Mouse (Mus musculus) CH12F3 (cell line): ENCODE measurements around the gene Erg.

ENCODE experiments used
- in situ Hi-C: fragments of 300-500 bp; cut with MboI; formaldehyde crosslinking; loops from 2 replicates; pipeline ENCODE4 v1.14.3; 2020; ENCODE audit warnings: low sequenced_read_pairs

The Erg gene

DNA sequence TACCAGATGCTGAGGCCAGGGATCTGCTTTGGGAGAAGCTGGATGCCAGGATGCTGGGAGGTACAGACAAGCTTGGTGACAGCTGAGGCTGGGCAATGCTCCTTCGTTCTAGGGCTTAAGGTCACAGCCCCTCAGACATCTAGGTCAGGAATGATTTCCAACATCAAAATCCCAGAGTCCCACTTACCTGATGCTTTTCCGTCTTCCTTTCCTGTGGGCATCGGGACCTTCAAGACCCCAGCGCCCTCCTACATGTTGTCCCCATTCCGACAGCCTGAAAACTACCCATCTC, at the start of gene Erg:
Gene Erg, minus strand, starts transcription at position 283 of the 292 bp plus-strand sequence.
- in situ Hi-C loops: no loop called here

DNA sequence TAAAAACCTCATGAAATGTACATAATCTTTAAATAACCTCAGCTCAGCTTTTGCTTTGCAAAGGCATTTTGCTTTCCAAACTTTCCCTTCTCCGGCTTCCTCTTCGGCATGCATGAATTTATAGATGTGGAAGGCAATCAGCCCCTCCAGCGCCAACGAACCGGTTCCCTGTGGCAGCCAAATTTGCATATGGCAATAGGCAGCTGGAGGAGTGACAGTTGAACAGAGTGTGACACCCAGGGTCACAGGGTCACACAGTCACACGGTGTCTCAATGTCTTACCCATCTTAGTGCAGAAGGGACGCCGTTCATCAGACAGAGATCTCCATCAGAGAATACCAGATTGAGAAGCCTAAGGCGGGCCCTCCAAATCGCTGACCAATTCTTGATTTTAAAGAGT, 45.4 kb upstream of the Erg start:
- in situ Hi-C loops: no loop called here

DNA sequence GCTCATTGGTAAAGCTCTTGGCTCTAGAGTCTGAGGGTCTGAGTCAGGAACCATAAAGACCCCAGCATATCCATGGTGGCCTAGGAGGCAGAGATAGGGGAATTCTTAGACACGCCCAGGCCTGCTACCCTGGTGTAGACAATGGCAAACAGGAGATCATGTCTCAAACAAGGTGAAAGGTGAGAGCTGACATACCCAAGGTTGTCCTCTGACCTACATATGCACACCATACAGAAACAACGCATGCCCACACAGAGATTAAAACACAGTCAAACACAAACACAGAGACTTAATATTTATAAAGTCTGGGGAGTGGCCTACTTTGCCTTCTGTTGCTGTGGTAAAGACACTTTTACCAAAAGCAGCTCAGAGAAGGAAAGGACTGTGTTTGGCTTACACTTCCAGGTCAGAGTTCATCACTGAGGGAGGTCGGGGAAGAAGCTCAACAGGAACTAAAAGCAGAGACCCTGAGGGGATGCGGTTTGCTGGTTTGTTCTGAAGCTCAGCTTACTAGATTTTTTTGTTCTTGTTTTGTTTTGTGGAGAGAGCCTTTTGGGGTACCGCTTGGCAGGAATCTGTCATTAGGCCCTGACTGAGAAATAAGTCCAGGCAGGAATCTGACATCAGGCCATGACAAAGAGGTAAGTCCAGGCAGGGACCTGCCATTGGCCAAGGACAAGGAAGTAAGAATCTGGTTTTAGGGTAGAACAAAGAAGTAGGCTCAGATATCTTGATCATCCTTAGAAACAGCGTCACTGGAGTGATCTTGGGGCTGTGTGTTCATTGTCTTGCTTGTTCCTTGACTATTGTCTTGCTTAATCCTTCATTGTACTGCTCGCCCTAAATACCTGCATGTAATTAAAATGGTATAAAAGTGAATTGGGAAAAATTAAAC, 37.7 kb upstream of the Erg start:
- in situ Hi-C loops: loop anchor here (25.0 kb wide), 1 partner anchor 338 kb away; no protein-coding TSS in a partner anchor

DNA sequence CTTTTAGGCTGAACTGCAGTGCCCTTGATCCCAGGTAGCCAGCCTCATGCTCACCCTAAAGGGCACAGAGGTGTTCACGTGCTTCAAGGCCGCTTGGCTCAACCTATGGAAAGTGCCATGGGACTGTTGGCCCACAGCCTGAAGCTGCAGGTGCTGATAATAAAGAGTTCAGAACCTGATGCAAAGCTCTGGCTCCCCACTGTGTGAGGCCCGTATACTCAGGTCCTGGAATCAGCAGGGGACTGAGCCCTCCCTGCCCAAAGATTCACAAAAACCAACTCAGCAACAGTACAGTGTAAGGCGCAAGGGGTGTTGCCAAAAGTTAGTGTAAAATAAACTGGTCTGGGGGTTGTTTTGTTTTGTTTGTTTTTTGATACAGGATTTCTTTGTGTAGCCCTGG, 36.7 kb upstream of the Erg start:
- in situ Hi-C loops: loop anchor here (25.0 kb wide), 1 partner anchor 339 kb away; no protein-coding TSS in a partner anchor

DNA sequence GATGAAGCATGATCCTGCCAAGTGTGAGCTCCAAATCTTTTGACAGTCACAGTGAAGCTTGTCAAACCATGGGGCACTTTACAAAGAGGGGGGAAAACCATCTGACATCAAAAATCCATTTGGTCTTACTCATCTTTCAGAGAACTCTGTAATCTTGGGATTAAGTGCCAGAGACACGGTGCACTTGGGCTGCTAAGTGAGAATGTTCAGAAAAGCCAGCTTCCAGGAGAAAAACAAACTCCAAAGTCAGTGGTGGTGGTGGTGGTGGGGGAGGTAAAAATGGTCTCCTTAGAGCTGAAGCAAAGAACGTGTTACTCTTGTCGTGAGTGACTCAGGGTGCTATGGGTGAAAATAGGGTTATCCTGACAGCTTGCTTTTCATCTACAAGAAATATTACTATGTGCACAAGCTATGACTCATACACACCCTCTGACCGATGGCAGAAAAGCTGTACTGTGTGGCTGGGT, 33.5 kb upstream of the Erg start:
- in situ Hi-C loops: loop anchor here (25.0 kb wide), 1 partner anchor 342 kb away; no protein-coding TSS in a partner anchor

DNA sequence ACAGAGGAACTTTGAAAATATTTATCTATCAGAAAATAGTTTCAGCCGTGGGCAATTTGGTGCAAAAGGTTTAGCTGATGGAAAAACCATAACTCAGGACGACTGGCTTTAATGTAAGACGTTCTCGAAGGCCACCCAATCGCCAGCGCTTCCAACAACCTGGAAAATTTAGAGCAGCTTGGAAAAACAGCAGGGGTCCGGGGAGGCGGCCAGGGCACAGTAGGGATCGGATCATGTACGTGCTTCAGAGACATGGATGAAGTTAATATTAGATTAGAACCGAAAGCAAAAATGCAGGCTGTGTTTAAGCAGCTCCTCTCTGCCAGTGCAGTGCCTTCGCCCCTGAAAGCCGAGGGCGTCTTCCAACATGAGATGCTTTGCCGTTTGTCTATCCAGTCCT, 31.8 kb upstream of the Erg start:
- in situ Hi-C loops: loop anchor here (25.0 kb wide), 1 partner anchor 344 kb away; no protein-coding TSS in a partner anchor

DNA sequence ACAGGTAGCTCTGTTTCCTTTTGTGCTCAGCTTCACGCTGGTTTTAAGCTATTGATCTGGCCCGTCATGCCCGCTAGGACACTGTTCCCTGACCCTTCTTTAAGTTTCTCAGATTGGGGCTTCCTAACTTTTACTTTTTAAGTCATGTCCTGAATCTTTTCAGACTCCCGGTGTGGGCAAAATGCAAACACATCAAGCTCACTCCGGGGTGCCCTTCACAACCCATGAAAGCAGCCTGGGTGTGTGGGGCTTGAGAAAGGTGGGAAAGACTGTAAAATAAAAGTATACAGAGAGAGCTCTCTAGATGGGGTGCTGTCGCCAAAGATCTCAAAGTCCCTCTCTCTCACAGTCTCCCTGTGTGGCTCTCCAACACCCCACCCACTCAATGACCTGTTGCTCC, 31.3 kb upstream of the Erg start:
- in situ Hi-C loops: loop anchor here (25.0 kb wide), 1 partner anchor 345 kb away; no protein-coding TSS in a partner anchor

DNA sequence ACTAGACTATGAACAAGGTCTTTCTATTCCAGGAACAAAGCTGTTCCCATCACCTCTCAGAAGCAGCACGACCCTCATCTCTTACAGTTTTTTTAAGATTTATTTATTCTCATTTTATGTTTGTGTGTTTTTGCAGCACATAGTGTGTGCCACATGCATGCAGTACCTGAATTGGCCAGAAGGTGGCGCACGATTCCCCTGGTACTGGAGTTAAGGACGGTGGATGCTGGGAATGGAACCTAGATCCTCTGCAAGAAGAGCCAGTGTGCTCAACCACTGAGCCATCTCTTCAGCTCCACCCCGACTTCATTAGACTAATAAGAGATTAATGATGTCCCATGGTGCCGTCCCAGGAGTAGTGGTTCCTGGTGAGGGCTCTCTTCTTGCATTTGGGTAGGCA, 29.2 kb upstream of the Erg start:
- in situ Hi-C loops: loop anchor here (25.0 kb wide), 1 partner anchor 347 kb away; no protein-coding TSS in a partner anchor

DNA sequence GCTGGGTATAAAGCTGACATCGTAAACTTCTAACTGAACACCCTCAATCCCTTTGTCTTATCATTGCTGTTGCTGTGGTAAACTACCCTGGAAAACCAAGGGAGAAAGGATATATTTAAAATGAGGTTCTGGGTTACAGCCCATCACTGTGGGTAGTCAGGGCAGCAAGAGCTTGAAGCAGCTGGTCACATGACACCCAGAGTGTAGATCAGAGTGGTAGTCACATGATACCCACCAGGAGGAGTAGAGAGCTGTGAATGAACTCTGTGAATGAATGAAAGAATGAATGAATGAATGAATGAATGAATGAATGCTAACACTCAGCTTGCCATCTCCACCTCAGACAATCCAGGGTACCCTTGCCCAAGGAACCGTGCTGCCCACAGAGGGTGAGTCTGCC, 28.1 kb upstream of the Erg start:
- in situ Hi-C loops: loop anchor here (25.0 kb wide), 1 partner anchor 348 kb away; no protein-coding TSS in a partner anchor

DNA sequence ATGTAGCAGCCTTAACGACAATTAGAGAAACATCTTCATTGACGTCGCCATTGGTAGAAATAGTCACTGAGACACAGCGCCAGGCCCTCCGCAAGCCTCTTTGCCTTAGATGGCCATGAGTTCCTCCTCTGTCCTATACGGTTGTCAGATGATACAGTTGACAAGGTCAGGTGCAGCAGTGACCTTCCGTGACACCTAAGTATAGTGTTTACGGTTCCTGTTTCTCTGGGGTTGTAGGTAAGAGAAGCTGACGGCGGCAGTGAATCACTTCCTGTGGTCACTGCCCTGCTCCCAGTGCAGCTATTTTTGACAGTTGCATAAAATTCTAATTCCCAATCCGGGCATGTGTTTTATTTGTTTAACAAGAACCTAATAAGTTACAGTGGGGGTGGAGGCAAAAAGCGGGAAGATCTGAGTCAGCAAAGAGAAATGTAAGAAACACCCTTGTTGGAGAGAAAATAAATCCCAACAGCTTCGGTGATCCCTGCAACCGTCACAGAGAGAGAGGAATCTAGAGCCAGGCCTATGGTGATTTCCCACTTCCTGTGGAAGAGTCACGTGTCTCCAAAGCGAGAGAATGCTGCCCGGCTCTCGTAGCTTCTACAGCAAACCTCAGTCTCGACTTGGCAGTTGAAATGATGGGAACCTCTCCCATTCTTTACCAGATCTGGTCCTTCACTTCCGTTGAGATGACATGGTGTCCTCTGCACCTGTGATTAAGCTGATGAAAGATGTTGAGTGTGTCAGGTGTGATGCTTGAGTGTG, 25.8 kb upstream of the Erg start:
- in situ Hi-C loops: loop anchor here (25.0 kb wide), 1 partner anchor 350 kb away; no protein-coding TSS in a partner anchor

DNA sequence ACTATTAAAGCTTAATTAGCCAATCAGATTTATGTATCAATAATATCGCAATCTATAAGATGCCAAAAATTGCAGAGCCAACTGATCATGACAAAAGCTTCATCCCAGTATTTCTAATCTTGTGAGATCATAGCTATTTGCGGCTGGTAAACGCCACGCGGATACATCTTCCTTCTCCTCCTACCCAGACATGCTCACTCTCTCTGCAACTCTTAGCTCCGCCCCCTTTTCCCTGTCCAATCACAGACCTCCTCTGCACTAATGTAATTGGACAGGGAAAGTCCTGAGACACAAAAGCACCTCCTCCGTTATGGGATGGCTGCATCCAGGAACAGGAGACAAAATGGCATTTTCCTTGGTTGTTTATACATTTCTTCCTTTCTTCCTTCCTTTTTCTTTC, 22.2 kb upstream of the Erg start:
- in situ Hi-C loops: loop anchor here (25.0 kb wide), 1 partner anchor 354 kb away; no protein-coding TSS in a partner anchor

DNA sequence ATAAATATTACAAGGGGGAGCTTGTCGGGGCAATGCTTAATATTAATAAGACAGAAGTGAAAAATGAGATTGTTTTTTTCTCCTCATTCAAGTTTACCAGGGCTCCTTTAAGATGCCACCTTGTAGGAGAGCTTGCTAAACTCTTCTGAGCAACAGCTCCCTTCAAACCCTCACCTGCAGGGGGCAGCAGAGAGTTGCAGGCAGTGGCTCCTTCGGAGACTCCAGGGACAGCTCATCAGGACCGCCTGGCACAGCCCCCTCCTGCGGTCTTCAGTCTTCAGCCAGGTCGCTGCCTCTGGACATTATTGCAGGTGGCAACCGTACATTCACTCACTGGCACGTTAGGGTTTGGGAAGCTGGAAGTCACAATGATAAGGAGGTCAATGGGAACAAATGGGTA, 18.9 kb upstream of the Erg start:
- in situ Hi-C loops: loop anchor here (25.0 kb wide), 1 partner anchor 357 kb away; no protein-coding TSS in a partner anchor

DNA sequence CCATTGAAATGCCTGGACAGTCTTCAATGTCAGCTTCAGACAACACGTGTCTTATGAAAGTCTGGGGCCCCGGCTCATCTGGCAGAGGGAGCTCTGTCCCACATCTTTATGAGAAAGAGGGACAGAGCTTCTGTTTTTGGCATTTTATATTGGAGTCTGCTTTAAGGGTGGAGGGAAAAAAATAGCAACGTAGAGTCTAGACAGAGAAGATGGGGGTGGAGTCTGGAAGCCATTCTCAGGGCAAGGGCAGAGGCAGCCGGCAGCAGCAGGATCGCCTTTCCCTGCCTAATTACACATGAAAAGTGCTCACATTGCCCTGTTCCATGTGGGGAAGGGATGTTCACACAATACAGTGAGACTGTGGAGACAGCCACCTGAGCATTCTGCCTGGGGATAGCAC, 16.1 kb upstream of the Erg start:
- in situ Hi-C loops: loop anchor here (25.0 kb wide), 1 partner anchor 360 kb away; no protein-coding TSS in a partner anchor

DNA sequence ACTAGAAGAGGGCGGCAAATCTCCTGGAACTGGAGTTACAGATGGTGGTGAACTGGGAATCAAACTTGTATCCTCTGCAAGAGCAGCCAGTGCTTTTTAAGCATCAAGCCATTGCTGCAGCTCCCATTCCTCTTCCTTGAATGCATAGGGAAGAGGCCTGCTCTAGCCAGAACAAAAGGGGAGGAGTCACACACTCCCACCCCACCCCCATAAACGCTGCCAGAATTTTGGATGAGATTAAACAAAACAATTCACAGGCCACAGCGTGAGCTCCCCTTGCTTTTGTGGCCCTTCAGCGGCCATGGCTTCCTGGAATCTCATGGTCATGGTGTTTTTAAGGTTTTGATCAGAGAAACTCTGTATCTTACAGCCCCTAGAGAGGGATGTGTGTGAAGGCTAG, 15.4 kb upstream of the Erg start:
- in situ Hi-C loops: loop anchor here (25.0 kb wide), 1 partner anchor 360 kb away; no protein-coding TSS in a partner anchor

DNA sequence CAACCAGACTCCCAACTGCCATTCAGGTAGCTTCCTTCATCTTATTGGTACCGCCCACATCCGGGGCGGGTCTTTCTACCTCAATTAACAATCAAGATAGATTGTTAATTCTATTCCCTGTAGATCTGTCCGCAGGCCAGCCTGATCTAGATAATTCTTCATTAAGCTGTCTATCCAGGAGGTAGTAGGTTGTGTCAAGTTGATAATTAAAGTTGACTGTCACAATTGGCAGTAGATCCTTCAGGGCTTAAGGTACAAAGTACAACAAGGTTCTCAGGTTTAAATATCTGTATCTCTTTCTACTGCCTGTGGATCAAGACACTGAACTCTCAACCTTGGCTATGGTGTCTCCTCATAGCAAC, 14.8 kb upstream of the Erg start:
- in situ Hi-C loops: loop anchor here (25.0 kb wide), 1 partner anchor 361 kb away; no protein-coding TSS in a partner anchor

DNA sequence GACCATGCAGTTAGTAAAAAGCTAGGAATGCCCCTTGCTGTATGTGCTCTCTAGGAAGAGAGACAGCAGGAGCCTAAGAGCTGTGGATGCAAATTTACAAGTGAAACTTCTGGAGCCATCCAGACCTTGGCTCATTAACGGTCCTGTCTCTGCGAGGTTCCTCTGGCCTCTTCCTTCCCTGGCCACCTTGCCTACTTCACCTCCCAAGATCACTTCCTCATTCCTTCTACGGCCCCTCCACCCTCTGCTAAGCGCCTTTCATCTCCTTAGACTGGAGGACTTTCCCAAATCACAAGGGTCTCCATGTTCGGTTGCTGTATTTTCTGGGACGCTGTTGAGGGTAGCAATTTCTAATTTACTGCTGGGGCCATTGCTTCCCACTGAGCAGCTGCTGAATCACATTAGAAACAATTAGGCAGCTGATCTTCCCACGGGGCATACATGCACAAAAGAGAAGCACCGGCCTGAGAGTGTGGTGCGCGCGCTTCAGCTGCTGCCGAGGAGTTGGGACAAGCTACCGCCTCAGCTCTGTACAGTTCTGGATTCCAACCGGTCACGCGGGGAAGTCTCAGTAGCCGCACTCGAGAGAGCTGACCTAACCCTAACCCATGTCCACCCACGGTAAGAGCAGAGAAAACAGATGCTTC, 14.3 kb upstream of the Erg start:
- in situ Hi-C loops: loop anchor here (25.0 kb wide), 1 partner anchor 362 kb away; no protein-coding TSS in a partner anchor

DNA sequence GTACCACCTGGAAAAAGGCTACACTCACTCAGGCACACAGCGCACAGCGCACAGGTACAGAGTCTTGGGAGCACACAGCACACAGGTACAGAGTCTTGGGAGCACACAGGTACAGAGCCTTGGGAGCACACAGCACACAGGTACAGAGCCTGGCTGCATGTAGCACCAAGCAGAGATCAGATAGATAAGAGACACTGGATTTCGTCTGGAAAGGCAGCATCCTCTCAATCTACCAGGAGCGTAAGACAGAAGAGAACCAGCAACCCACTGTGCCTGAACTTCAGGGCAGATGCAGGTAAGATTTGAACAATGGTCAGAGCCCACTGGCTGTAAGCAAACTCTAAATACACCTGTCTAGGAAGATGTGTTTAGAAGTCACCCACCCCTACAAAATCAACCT, 12.5 kb upstream of the Erg start:
- in situ Hi-C loops: no loop called here

DNA sequence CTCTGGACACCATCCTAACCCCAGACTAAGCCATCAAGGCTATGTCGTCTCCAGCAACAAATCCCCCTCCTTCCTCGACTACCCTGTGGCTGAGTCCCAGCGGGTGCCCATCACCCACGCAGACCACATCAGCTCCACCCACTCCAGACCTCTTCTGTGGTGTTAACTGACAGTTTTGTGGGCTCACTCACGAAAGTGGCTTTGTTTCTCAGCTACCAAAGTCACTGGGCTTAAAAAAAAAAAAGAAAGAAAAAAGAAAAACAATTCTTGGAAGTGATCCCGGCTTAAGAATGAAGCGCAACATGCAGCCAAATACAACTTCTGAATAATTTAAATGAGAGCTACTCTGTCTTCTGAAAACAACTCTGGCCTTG, 11.2 kb upstream of the Erg start:
- in situ Hi-C loops: no loop called here

DNA sequence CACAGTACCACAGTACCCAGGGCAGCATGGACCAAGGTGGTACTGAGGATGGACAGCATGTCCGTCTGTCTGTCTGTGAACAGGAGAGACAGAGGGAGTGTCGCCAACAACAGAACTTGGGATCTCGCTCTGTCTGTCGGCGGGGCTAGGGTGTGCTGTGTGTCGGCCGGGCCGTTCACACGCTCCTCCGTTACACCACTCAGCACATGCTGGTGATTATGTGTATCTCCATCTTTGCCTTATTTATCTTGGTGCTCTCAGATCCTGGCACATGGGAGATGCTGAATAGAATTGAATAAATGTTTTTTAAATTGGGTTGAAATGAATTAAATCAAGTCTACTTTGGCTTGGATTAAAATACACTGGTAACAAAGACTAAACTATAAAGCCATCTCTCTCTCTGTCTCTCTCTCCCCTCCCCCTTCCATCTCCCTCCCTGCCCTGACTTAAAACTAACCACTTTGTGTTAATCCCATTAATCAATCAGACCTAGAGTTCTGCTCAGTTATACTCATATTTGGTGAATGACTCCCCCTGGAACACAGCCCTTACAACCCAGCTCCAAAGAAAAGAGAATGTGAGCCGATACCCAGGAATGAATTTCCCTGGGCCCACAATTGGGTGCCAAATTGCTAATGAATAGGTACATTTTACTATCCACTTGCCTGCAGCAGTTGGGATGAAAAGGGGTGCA, 10.6 kb upstream of the Erg start:
- in situ Hi-C loops: no loop called here

DNA sequence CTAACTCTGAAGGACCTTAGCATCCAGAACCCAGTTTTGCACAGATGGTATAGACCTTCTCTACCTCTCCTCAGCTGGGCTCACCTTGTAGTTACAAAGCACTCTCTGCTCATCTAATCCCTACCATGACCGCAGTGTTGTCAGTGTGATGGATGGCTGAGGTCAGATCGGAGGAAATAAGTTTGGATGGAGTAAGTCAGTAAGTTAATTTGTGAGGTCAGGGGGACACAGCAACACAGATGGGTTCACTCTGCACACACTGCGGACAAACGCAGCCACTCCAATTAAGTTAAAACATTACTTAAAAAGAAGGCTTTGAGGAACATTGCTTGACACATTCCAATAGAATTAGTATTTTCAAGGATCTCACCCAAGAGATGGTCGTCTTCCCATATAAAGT, 2.5 kb upstream of the Erg start:
- in situ Hi-C loops: no loop called here
